Mouse (Mus musculus) bone marrow macrophage, adult 2 months (primary cell): ENCODE measurements around the gene Zbed4. TPM values are rescaled to one million over a fixed set of nuclear protein-coding genes. Genes with fewer than 3 reads are reported as not detected.

Experiments
- H3K27ac ChIP-seq: 2 replicates; pipeline ENCODE4 v1.5.1; 2012; ENCODE audit warnings: low read depth, low read length; ENCODE audit not compliant: insufficient read depth
- H3K4me1 ChIP-seq: 2 replicates; pipeline ENCODE4 v1.6.1; 2012; ENCODE audit warnings: low read length; ENCODE audit not compliant: control insufficient read depth, insufficient read depth
- H3K4me3 ChIP-seq: 2 replicates; pipeline ENCODE4 v1.5.1; 2012; ENCODE audit warnings: mild to moderate bottlenecking, low read length, moderate library complexity; ENCODE audit not compliant: insufficient read depth
- CTCF ChIP-seq: IDR thresholded peaks from 2 replicates; pipeline ENCODE4 v1.5.1; 2012; ENCODE audit warnings: low read depth, mild to moderate bottlenecking, low read length, moderate library complexity
- POLR2A ChIP-seq: IDR thresholded peaks from 2 replicates; pipeline ENCODE4 v1.6.1; 2012; ENCODE audit warnings: mild to moderate bottlenecking, low read depth, low read length, borderline replicate concordance
- polyA plus RNA-seq: library from polyadenylated mRNA; stranded (reverse); fragments of >200 nt; gene quantifications from 2 replicates; pipeline ENCODE4 v1.2.4, GENCODE M21; 2012; ENCODE audit not compliant: missing spikeins, insufficient read depth, insufficient read length

Zbed4 gene
- polyA plus RNA-seq, 1 experiment: 18.1 TPM

GRCm38 (mm10) chr15:88716350-88716749 lies 35.1 kb upstream of the Zbed4 start:
- H3K4me1 ChIP-seq: peaks cover 14% of the 10 kb centered on the region
- no peak overlapping the region for H3K4me3 ChIP-seq
- TF ChIP-seq POLR2A (no peak), CTCF (peak; percentile 32; the same call in 1 of the 2 replicates)
- H3K27ac ChIP-seq: no peak overlapping the region

GRCm38 (mm10) chr15:88717239-88717638 lies 34.2 kb upstream of the Zbed4 start:
- TF ChIP-seq CTCF: no peak
- no peak for TF ChIP-seq POLR2A
- Histone ChIP-seq H3K4me3 (no peak overlapping the region), H3K4me1 (peaks cover 14% of the 10 kb centered on the region), H3K27ac (no peak overlapping the region)

GRCm38 (mm10) chr15:88723205-88723604 lies 28.3 kb upstream of the Zbed4 start:
- Histone ChIP-seq H3K4me3 (no peak overlapping the region), H3K4me1 (no peaks in the 10 kb centered on the region), H3K27ac (no peak overlapping the region)
- TF ChIP-seq CTCF (no peak), POLR2A (no peak)

- no peak overlapping the region for H3K27ac ChIP-seq
- TF ChIP-seq CTCF: no peak
- no peak for TF ChIP-seq POLR2A
- H3K4me3 ChIP-seq: no peak overlapping the region
- no peaks in the 10 kb centered on the region for H3K4me1 ChIP-seq
Observed at GRCm38 (mm10) chr15:88724311-88724710, 27.1 kb upstream of the Zbed4 start.

GRCm38 (mm10) chr15:88725036-88725435 lies 26.4 kb upstream of the Zbed4 start:
- H3K4me1 ChIP-seq: no peaks in the 10 kb centered on the region
- no peak for TF ChIP-seq CTCF
- no peak for TF ChIP-seq POLR2A

GRCm38 (mm10) chr15:88727204-88727603 lies 24.3 kb upstream of the Zbed4 start:
- no peak overlapping the region for H3K27ac ChIP-seq
- no peak for TF ChIP-seq POLR2A
- no peak for TF ChIP-seq CTCF
- H3K4me1 ChIP-seq: peaks cover 11% of the 10 kb centered on the region
- no peak overlapping the region for H3K4me3 ChIP-seq

More at GRCm38 (mm10) chr15:88725036-88725435, 26.4 kb upstream of the Zbed4 start:
- H3K27ac ChIP-seq: no peak overlapping the region
- no peak overlapping the region for H3K4me3 ChIP-seq

GRCm38 (mm10) chr15:88730717-88731116 lies 20.7 kb upstream of the Zbed4 start:
- Histone ChIP-seq H3K27ac (no peak overlapping the region), H3K4me3 (no peak overlapping the region), H3K4me1 (peaks cover 18% of the 10 kb centered on the region)
- no peak for TF ChIP-seq CTCF
- TF ChIP-seq POLR2A: no peak

GRCm38 (mm10) chr15:88732405-88733020 lies 18.9 kb upstream of the Zbed4 start:
- peaks cover 18% of the 10 kb centered on the region for H3K4me1 ChIP-seq
- H3K4me3 ChIP-seq: peak overlapping the region; percentile 88
- peak overlapping the region; percentile 70 for H3K27ac ChIP-seq
- TF ChIP-seq POLR2A (no peak), CTCF (no peak)

- Histone ChIP-seq H3K4me1 (peaks cover 18% of the 10 kb centered on the region), H3K27ac (peak overlapping the region; percentile 70), H3K4me3 (peak overlapping the region; percentile 88)
- TF ChIP-seq CTCF: no peak
- TF ChIP-seq POLR2A: no peak
Observed at GRCm38 (mm10) chr15:88733041-88733751, 18.3 kb upstream of the Zbed4 start.

- H3K27ac ChIP-seq: peak within 1 kb of the TSS; percentile 70
- peaks cover 18% of the 10 kb centered on the region for H3K4me1 ChIP-seq
- no peak; the same call in 1 of the 2 replicates for TF ChIP-seq POLR2A
- TF ChIP-seq CTCF: no peak
- H3K4me3 ChIP-seq: peak within 1 kb of the TSS; percentile 88
Observed at GRCm38 (mm10) chr15:88733834-88734571, 17.5 kb upstream of the Zbed4 start, which contains the start of gene Brd1. Gene Brd1 (minus strand): TSS chr15:88734233.
